Mouse (Mus musculus): ENCODE results near the gene Hapln4.
A peak's percentile ranks its signal among the peaks of the same experiment; 100 is the strongest.
"Not testable (repeated sequence)": the region's sequence is repeated elsewhere in the genome, so short reads cannot be mapped to it uniquely, and the experiment has no call there.

The Hapln4 gene

GRCm38 (mm10) chr8:70083285-70083684 lies at the start of gene Hapln4:
TSS of gene Hapln4 (plus strand) at chr8:70083457.
- peak; percentile 54 to 72 for DNase-seq

- DNase-seq: no peak
These were observed 45.3 kb upstream of the Hapln4 start for GRCm38 (mm10) chr8:70037994-70038393.

- peak; percentile 24 to 72 for DNase-seq
These were observed 41.2 kb upstream of the Hapln4 start for GRCm38 (mm10) chr8:70041885-70042546.

GRCm38 (mm10) chr8:70042583-70043455 lies 40.4 kb upstream of the Hapln4 start, which contains the start of the genes Mau2 and Sugp1:
TSS of gene Mau2 (minus strand) at chr8:70042734.
TSS of gene Sugp1 (plus strand) at chr8:70042813.
- peak; percentile 96 to 97 for DNase-seq

GRCm38 (mm10) chr8:70043996-70044395 lies 39.3 kb upstream of the Hapln4 start:
- DNase-seq: no peak

- no peak for DNase-seq
These were observed 33.6 kb upstream of the Hapln4 start for GRCm38 (mm10) chr8:70049662-70050061.

GRCm38 (mm10) chr8:70050434-70050833 lies 32.8 kb upstream of the Hapln4 start:
- DNase-seq: not testable (repeated sequence)

- no peak for DNase-seq
These were observed 25.5 kb upstream of the Hapln4 start for GRCm38 (mm10) chr8:70057721-70058120.

- DNase-seq: peak in 1 of 2 experiments; percentile 45
These were observed 11.3 kb upstream of the Hapln4 start for GRCm38 (mm10) chr8:70071836-70072440.

- peak; percentile 79 to 89 for DNase-seq
These were observed 10.7 kb upstream of the Hapln4 start, which contains the start of gene Tm6sf2 for GRCm38 (mm10) chr8:70072441-70073069. TSS of gene Tm6sf2 (plus strand) at chr8:70072924.

GRCm38 (mm10) chr8:70073120-70073519 lies 10.1 kb upstream of the Hapln4 start:
- DNase-seq: no peak

GRCm38 (mm10) chr8:70073682-70074081 lies 9.6 kb upstream of the Hapln4 start:
- DNase-seq: no peak

GRCm38 (mm10) chr8:70081976-70082375 lies 1.3 kb upstream of the Hapln4 start:
- DNase-seq: no peak

GRCm38 (mm10) chr8:70084191-70085065 lies 1.2 kb downstream of the Hapln4 start:
- no peak for DNase-seq

GRCm38 (mm10) chr8:70086151-70086550 lies 2.9 kb downstream of the Hapln4 start:
- DNase-seq: no peak

GRCm38 (mm10) chr8:70087237-70087636 lies 4.0 kb downstream of the Hapln4 start:
- DNase-seq: peak in 1 of 2 experiments; percentile 52

- peak; percentile 46 to 51 for DNase-seq
These were observed 4.8 kb downstream of the Hapln4 start for GRCm38 (mm10) chr8:70087836-70088650.

GRCm38 (mm10) chr8:70089296-70089960 lies 6.2 kb downstream of the Hapln4 start:
- DNase-seq: no peak

GRCm38 (mm10) chr8:70092786-70093185 lies 9.5 kb downstream of the Hapln4 start:
- DNase-seq: no peak

GRCm38 (mm10) chr8:70099276-70099675 lies 16.0 kb downstream of the Hapln4 start:
- no peak for DNase-seq
